Mouse (Mus musculus) adipocyte (in vitro differentiated cells): Measurements from ENCODE around the gene Nf1.

Experiments
- DNase-seq: peaks from one replicate; pipeline ENCODE4 v3.0.0-alpha.2; 2016; ENCODE audit warnings: low spot score

The Nf1 gene

GRCm38 (mm10) chr11:79460756-79461450 is 121.4 kb downstream of the Nf1 start:
- no peak for DNase-seq

GRCm38 (mm10) chr11:79468097-79468496 is 128.6 kb downstream of the Nf1 start:
- DNase-seq, result no peak

GRCm38 (mm10) chr11:79483392-79483791 is 143.9 kb downstream of the Nf1 start:
- no peak for DNase-seq

GRCm38 (mm10) chr11:79483876-79484528 is 144.5 kb downstream of the Nf1 start:
- peak; percentile 12 for DNase-seq

GRCm38 (mm10) chr11:79484721-79485120 is 145.2 kb downstream of the Nf1 start:
- DNase-seq, result no peak

GRCm38 (mm10) chr11:79494976-79495800 is 155.7 kb downstream of the Nf1 start:
- DNase-seq, result peak; percentile 31

- no peak for DNase-seq
These were observed 163.4 kb downstream of the Nf1 start for GRCm38 (mm10) chr11:79502917-79503316.

GRCm38 (mm10) chr11:79503845-79504244 is 164.4 kb downstream of the Nf1 start, which contains the start of gene Omg:
Gene Omg, minus strand, starts transcription at chr11:79504084.
- no peak for DNase-seq

GRCm38 (mm10) chr11:79504506-79504905 is 165.0 kb downstream of the Nf1 start:
- DNase-seq, result no peak

- DNase-seq, result no peak
These were observed 172.5 kb downstream of the Nf1 start for GRCm38 (mm10) chr11:79511970-79512369.

GRCm38 (mm10) chr11:79515331-79515730 is 175.8 kb downstream of the Nf1 start:
- no peak for DNase-seq

GRCm38 (mm10) chr11:79515798-79516197 is 176.3 kb downstream of the Nf1 start:
- no peak for DNase-seq

GRCm38 (mm10) chr11:79519299-79519698 is 179.8 kb downstream of the Nf1 start:
- no peak for DNase-seq

GRCm38 (mm10) chr11:79519878-79520291 is 180.4 kb downstream of the Nf1 start:
- no peak for DNase-seq

- no peak for DNase-seq
These were observed 181.3 kb downstream of the Nf1 start for GRCm38 (mm10) chr11:79520772-79521171.

- no peak for DNase-seq
These were observed 182.4 kb downstream of the Nf1 start for GRCm38 (mm10) chr11:79521930-79522329.

- no peak for DNase-seq
These were observed 183.5 kb downstream of the Nf1 start for GRCm38 (mm10) chr11:79522944-79523343.

GRCm38 (mm10) chr11:79523560-79524309 is 184.2 kb downstream of the Nf1 start, which contains the start of gene Evi2b:
Gene Evi2b, minus strand, starts transcription at chr11:79523762.
- no peak for DNase-seq

GRCm38 (mm10) chr11:79524310-79524575 is 184.8 kb downstream of the Nf1 start:
- DNase-seq, result no peak

- DNase-seq, result no peak
These were observed 187.1 kb downstream of the Nf1 start for GRCm38 (mm10) chr11:79526549-79526948.

- no peak for DNase-seq
These were observed 187.7 kb downstream of the Nf1 start for GRCm38 (mm10) chr11:79527015-79527738.
